8 mouse cellular contexts compared by ENCODE assay signal in the genomic region with DNA sequence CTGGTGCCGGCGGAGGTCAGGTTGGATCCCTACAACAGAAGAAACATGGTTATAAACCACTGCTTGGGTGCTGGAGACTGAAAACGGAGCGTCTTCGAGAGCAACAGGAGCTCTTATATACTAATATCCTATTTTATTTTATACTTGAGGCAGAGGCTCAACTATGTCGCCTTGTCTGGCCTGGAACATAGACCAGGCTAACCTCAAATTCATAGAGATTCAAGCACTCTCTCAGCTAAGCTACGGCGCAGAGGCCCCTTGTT. TPM values are rescaled to one million over a fixed set of nuclear protein-coding genes. Genes with fewer than 3 reads are reported as not detected.
DNase-seq lines count a peak whose midpoint lies in the region; ATAC-seq and TF ChIP-seq lines count a peak whose summit lies in the region.

No protein-coding gene starts in this region.

- peak; percentile 17 for DNase-seq in CD4-positive, CD25-positive, alpha-beta regulatory T cell, adult 2 months (ENCODE audit: low read depth, low spot score)
- DNase-seq in spleen, adult 2 months (ENCODE audit: low read depth in 1 of 2, low spot score in 2 of 2), result no peak
- DNase-seq in spleen, adult 12 weeks (ENCODE audit: low spot score), result no peak
- DNase-seq in liver, embryonic 13.5 days, result no peak
- no peak for DNase-seq in ovary, adult 18-20 months (ENCODE audit: low spot score)
- no peak for DNase-seq in gastrocnemius, adult 8-10 months (ENCODE audit: low spot score in 2 of 2)
- no peak for DNase-seq in spleen, postnatal 14 days (ENCODE audit: low spot score in 2 of 2)

- peaks cover 5% of the 10 kb centered on the region; the same call in 1 of the 2 replicates for H3K9me3 ChIP-seq in liver, embryonic 13.5 days (replicated peaks)

- peak overlapping the region; percentile 80 for H3K4me2 ChIP-seq in liver, embryonic 13.5 days

- TF ChIP-seq CTCF in spleen, adult 2 months (IDR thresholded peaks at IDR 0.05; ENCODE audit: extremely low read depth, insufficient read depth, insufficient read length, insufficient replicate concordance), result no peak

- no peak overlapping the region for H3K27ac ChIP-seq in spleen, adult 2 months (ENCODE audit: insufficient read depth, low read length)
- no peak overlapping the region for H3K27ac ChIP-seq in liver, embryonic 13.5 days

- H3K9ac ChIP-seq in liver, embryonic 13.5 days, result peak overlapping the region; percentile 83

- H3K36me3 ChIP-seq in spleen, adult 2 months (ENCODE audit: control insufficient read depth, insufficient read depth, low read length), result peaks cover 12% of the 10 kb centered on the region
- H3K36me3 ChIP-seq in liver, embryonic 13.5 days, result peaks cover 46% of the 10 kb centered on the region

- peaks cover 2% of the 10 kb centered on the region; the same call in 1 of the 2 replicates for H3K4me1 ChIP-seq in spleen, adult 2 months (ENCODE audit: control insufficient read depth, insufficient read depth, insufficient read length)
- peaks cover 25% of the 10 kb centered on the region for H3K4me1 ChIP-seq in liver, embryonic 13.5 days (replicated peaks)

- ATAC-seq in CD4-positive, CD25-positive, alpha-beta regulatory T cell, adult 4 months, result no peak
- no peak for ATAC-seq in liver, embryonic 13.5 days (ENCODE audit: low read depth)

- 30% methylated on average over 8 of the region's 8 CpGs for WGBS in spleen, adult 2 months
- WGBS in liver, embryonic 13.5 days (ENCODE audit: insufficient replicate concordance), result 34% methylated on average over 8 of the region's 8 CpGs

- no peak for TF ChIP-seq POLR2A in spleen, adult 2 months (IDR thresholded peaks at IDR 0.05; ENCODE audit: low read depth, low read length)

- peak overlapping the region; percentile 95; the same call in 1 of the 2 replicates for H3K4me3 ChIP-seq in spleen, adult 2 months (ENCODE audit: extremely low read depth, insufficient read depth, insufficient read length)
- peak overlapping the region; percentile 74 for H3K4me3 ChIP-seq in liver, embryonic 13.5 days (replicated peaks)

- H3K27me3 ChIP-seq in spleen, adult 2 months (ENCODE audit: control insufficient read depth, insufficient read depth, low read length), result no peaks in the 10 kb centered on the region
- H3K27me3 ChIP-seq in liver, embryonic 13.5 days, result no peaks in the 10 kb centered on the region

RNA-seq across cellular contexts. Expression of gene Sumf2, which starts 0.7 kb away (rescaled TPM):
- 10 to 100 TPM; 24.8 to 36.4 TPM for polyA plus RNA-seq in CD4-positive, CD25-positive, alpha-beta regulatory T cell, adult 4 months (2017; shearing (Covaris generic))
- polyA plus RNA-seq in spleen, adult 2 months (2012; rRNA removed), result 9.5 and 11.5 TPM in 2 replicates
- polyA plus RNA-seq in liver, embryonic 13.5 days (2015; fragmentation: Nextera tagmentation; extraction: Ambion mirVana), result 24.9 and 35.0 TPM in 2 replicates
- total RNA-seq in gastrocnemius, adult 8-10 months (2022), result 10 to 100 TPM in 2 of 4 experiments, 1 to 10 TPM in 2; 6.7 to 13.1 (median 10.5) TPM

RNA-seq across cellular contexts. Expression of gene Chchd2, which starts 39.8 kb away (rescaled TPM):
- 100 to 1,000 TPM; 270 to 346 TPM for polyA plus RNA-seq in CD4-positive, CD25-positive, alpha-beta regulatory T cell, adult 4 months (2017; shearing (Covaris generic))
- polyA plus RNA-seq in spleen, adult 2 months (2012; rRNA removed), result 274 and 522 TPM in 2 replicates
- 596 and 645 TPM in 2 replicates for polyA plus RNA-seq in liver, embryonic 13.5 days (2015; fragmentation: Nextera tagmentation; extraction: Ambion mirVana)
- 100 to 1,000 TPM; 640 to 672 (median 655) TPM for total RNA-seq in gastrocnemius, adult 8-10 months (2022)

RNA-seq across cellular contexts. Expression of gene Zbed5, which starts 48.0 kb away (rescaled TPM):
- polyA plus RNA-seq in CD4-positive, CD25-positive, alpha-beta regulatory T cell, adult 4 months (2017; shearing (Covaris generic)), result 1 to 10 TPM in 1 of 2 experiments, under 1 TPM in 1; 0.78 to 1.7 TPM
- polyA plus RNA-seq in spleen, adult 2 months (2012; rRNA removed), result 0.56 and 0.65 TPM in 2 replicates
- polyA plus RNA-seq in liver, embryonic 13.5 days (2015; fragmentation: Nextera tagmentation; extraction: Ambion mirVana), result 1.00 and 1.1 TPM in 2 replicates
- total RNA-seq in gastrocnemius, adult 8-10 months (2022), result under 1 TPM; 0.25 to 0.59 (median 0.46) TPM

RNA-seq across cellular contexts. Expression of gene Phkg1, which starts 50.9 kb away (rescaled TPM):
- under 1 TPM; 0.33 to 0.67 TPM for polyA plus RNA-seq in CD4-positive, CD25-positive, alpha-beta regulatory T cell, adult 4 months (2017; shearing (Covaris generic))
- 0.13 and 0.14 TPM in 2 replicates for polyA plus RNA-seq in spleen, adult 2 months (2012; rRNA removed)
- 0.18 and 0.22 TPM in 2 replicates for polyA plus RNA-seq in liver, embryonic 13.5 days (2015; fragmentation: Nextera tagmentation; extraction: Ambion mirVana)
- total RNA-seq in gastrocnemius, adult 8-10 months (2022), result 100 to 1,000 TPM; 317 to 357 (median 343) TPM
